Mouse (Mus musculus) lung, postnatal 0 days (tissue): ENCODE results near the gene Csl. TPM values are rescaled to one million over a fixed set of nuclear protein-coding genes. Genes with fewer than 3 reads are reported as not detected.
A peak's percentile ranks its signal among the peaks of the same experiment; 100 is the strongest.

Experiments used
- ATAC-seq: fragments of 200-750 bp; cut with Nextera tagmentation; 2 replicates; pipeline ENCODE4 v1.8.0; 2017; ENCODE audit warnings: moderate library complexity
- DNase-seq: peaks from one replicate; pipeline ENCODE4 v3.0.0-alpha.2; 2016; ENCODE audit warnings: low spot score
- H3K27ac ChIP-seq: fragments of 300-500 bp; sonication (generic); 2 replicates; pipeline ENCODE4 v1.5.1; 2014; ENCODE audit warnings: antibody characterized with exemption, mild to moderate bottlenecking, low read length, mixed read lengths
- H3K27me3 ChIP-seq: fragments of 300-500 bp; sonication (generic); replicated peaks from 2 replicates; pipeline ENCODE4 v1.6.1; 2014; ENCODE audit warnings: low read length, mixed read lengths; ENCODE audit not compliant: insufficient read depth
- H3K36me3 ChIP-seq: fragments of 300-500 bp; sonication (generic); 2 replicates; pipeline ENCODE4 v1.6.1; 2014; ENCODE audit warnings: low read length, mixed read lengths; ENCODE audit not compliant: insufficient read depth
- H3K4me1 ChIP-seq: fragments of 300-500 bp; sonication (generic); 2 replicates; pipeline ENCODE4 v1.6.1; 2014; ENCODE audit warnings: antibody characterized with exemption, low read depth, low read length, mixed read lengths; ENCODE audit not compliant: insufficient read depth
- H3K4me2 ChIP-seq: fragments of 300-500 bp; sonication (generic); replicated peaks from 2 replicates; pipeline ENCODE4 v1.6.1; 2014; ENCODE audit warnings: low read depth, mild to moderate bottlenecking, low read length, moderate library complexity, mixed read lengths
- H3K4me3 ChIP-seq: fragments of 300-500 bp; sonication (generic); 2 replicates; pipeline ENCODE4 v1.5.1; 2014; ENCODE audit warnings: low read depth, low read length
- H3K9ac ChIP-seq: fragments of 300-500 bp; sonication (generic); replicated peaks from 2 replicates; pipeline ENCODE4 v1.6.1; 2014; ENCODE audit warnings: low read depth, mild to moderate bottlenecking
- H3K9me3 ChIP-seq: fragments of 300-500 bp; sonication (generic); 2 replicates; pipeline ENCODE4 v1.6.1; 2016; ENCODE audit warnings: low read length, mixed read lengths
- CTCF ChIP-seq: IDR thresholded peaks from 2 replicates; pipeline ENCODE4 v1.5.1; 2016; ENCODE audit warnings: antibody characterized with exemption, mild to moderate bottlenecking
- EP300 ChIP-seq: IDR thresholded peaks from 2 replicates; pipeline ENCODE4 v1.6.1; 2016; ENCODE audit warnings: antibody characterized with exemption, mild to moderate bottlenecking, control low read depth
- WGBS: fragments of 180-500 bp; shearing (Covaris S2); extraction: QIAGEN DNeasy Blood & Tissue Kit; methylation state at CpG from one replicate; pipeline ENCODE4 v1.1.7; 2014; 5-methylcytosine and 5-hydroxymethylcytosine counted together
- polyA plus RNA-seq: library from polyadenylated mRNA; unstranded; fragments of >200 nt; fragmentation: Nextera tagmentation; extraction: Ambion mirVana; gene quantifications from 2 replicates; pipeline ENCODE4 v1.2.1, GENCODE M21; 2015

Gene Csl
- 0.08 TPM in 1 of 2 replicates, not detected in the other for polyA plus RNA-seq

- no peak within 1 kb of the TSS for H3K4me3 ChIP-seq
- H3K4me2 ChIP-seq = no peak within 1 kb of the TSS
- no peak within 1 kb of the TSS for H3K9ac ChIP-seq
- no peak for ATAC-seq
- no peaks in the 10 kb centered on the region for H3K4me1 ChIP-seq
- H3K27me3 ChIP-seq = no peaks in the 10 kb centered on the region
- 88% methylated on average over 9 of the region's 9 CpGs for WGBS
- no peak within 1 kb of the TSS for H3K27ac ChIP-seq
- H3K9me3 ChIP-seq = no peaks in the 10 kb centered on the region
- no peak for TF ChIP-seq CTCF
- TF ChIP-seq EP300 = no peak
- DNase-seq = no peak
- no peaks in the 10 kb centered on the region for H3K36me3 ChIP-seq
Measured at GRCm38 (mm10) chr10:99759558-99759957, at the start of gene Csl. Csl (minus strand) TSS chr10:99759658.

GRCm38 (mm10) chr10:99789418-99789817 lies 30.0 kb upstream of the Csl start:
- ATAC-seq = peak; percentile 44
- WGBS = 56% methylated on average over 2 of the region's 2 CpGs

GRCm38 (mm10) chr10:99774228-99775120 lies 15.0 kb upstream of the Csl start:
- no peaks in the 10 kb centered on the region for H3K36me3 ChIP-seq
- no peak overlapping the region for H3K27ac ChIP-seq
- no peak overlapping the region for H3K4me3 ChIP-seq
- no peak for DNase-seq
- ATAC-seq = no peak
- H3K4me1 ChIP-seq = no peaks in the 10 kb centered on the region
- H3K9me3 ChIP-seq = no peaks in the 10 kb centered on the region
- TF ChIP-seq EP300 (no peak; the same call in none of the 2 replicates), CTCF (no peak)
- 72% methylated on average over 12 of the region's 12 CpGs for WGBS
- H3K9ac ChIP-seq = no peak overlapping the region
- no peak overlapping the region for H3K4me2 ChIP-seq
- no peaks in the 10 kb centered on the region for H3K27me3 ChIP-seq

More at GRCm38 (mm10) chr10:99789418-99789817, 30.0 kb upstream of the Csl start:
- Histone ChIP-seq H3K36me3 (no peaks in the 10 kb centered on the region), H3K27ac (no peak overlapping the region), H3K4me3 (no peak overlapping the region), H3K9me3 (no peaks in the 10 kb centered on the region), H3K4me2 (no peak overlapping the region), H3K9ac (no peak overlapping the region), H3K4me1 (no peaks in the 10 kb centered on the region), H3K27me3 (no peaks in the 10 kb centered on the region)
- TF ChIP-seq CTCF = no peak
- no peak for TF ChIP-seq EP300
- peak; percentile 51 for DNase-seq

- TF ChIP-seq CTCF = no peak
- no peak for TF ChIP-seq EP300
- 89% methylated on average over 2 of the region's 2 CpGs for WGBS
- H3K36me3 ChIP-seq = no peaks in the 10 kb centered on the region
Measured at GRCm38 (mm10) chr10:99750146-99750545, 9.3 kb downstream of the Csl start.

GRCm38 (mm10) chr10:99748668-99749260 lies 10.7 kb downstream of the Csl start:
- Histone ChIP-seq H3K4me2 (no peak overlapping the region), H3K36me3 (no peaks in the 10 kb centered on the region), H3K4me1 (no peaks in the 10 kb centered on the region), H3K9me3 (no peaks in the 10 kb centered on the region), H3K4me3 (no peak overlapping the region), H3K27ac (peak overlapping the region; percentile 47), H3K27me3 (no peaks in the 10 kb centered on the region), H3K9ac (no peak overlapping the region)
- peak; percentile 70 for DNase-seq
- WGBS = 47% methylated on average over 2 of the region's 2 CpGs
- ATAC-seq = peak; percentile 67
- TF ChIP-seq CTCF = no peak
- peak; percentile 94 for TF ChIP-seq EP300

More at GRCm38 (mm10) chr10:99750146-99750545, 9.3 kb downstream of the Csl start:
- Histone ChIP-seq H3K27me3 (no peaks in the 10 kb centered on the region), H3K27ac (no peak overlapping the region), H3K4me3 (no peak overlapping the region), H3K4me2 (no peak overlapping the region), H3K9me3 (no peaks in the 10 kb centered on the region), H3K4me1 (no peaks in the 10 kb centered on the region), H3K9ac (no peak overlapping the region)
- peak; percentile 7 for DNase-seq
- no peak for ATAC-seq

GRCm38 (mm10) chr10:99748009-99748408 lies 11.4 kb downstream of the Csl start:
- Histone ChIP-seq H3K4me3 (no peak overlapping the region), H3K36me3 (no peaks in the 10 kb centered on the region), H3K4me1 (no peaks in the 10 kb centered on the region), H3K27ac (peak overlapping the region; percentile 65; the same call in 1 of the 2 replicates), H3K27me3 (no peaks in the 10 kb centered on the region), H3K9me3 (no peaks in the 10 kb centered on the region), H3K4me2 (no peak overlapping the region), H3K9ac (no peak overlapping the region)
- DNase-seq = peak; percentile 62
- peak; percentile 90 for ATAC-seq
- WGBS = 46% methylated on average over 2 of the region's 2 CpGs
- TF ChIP-seq EP300 (peak; percentile 89), CTCF (no peak)
